Mouse (Mus musculus) ES-E14 (cell line): ENCODE measurements at regions not wholly inside any gene's neighbourhood (a gene's known extent, or its start where the extent isn't known, plus 50 kb on each side); places are given as distances from the start of the nearest gene placed in this dataset.

ENCODE experiments used
- CHD2 ChIP-seq: IDR thresholded peaks from 2 replicates; pipeline ENCODE4 v1.6.1; 2014; ENCODE audit warnings: mild to moderate bottlenecking, low read depth, low read length, inconsistent platforms
- HCFC1 ChIP-seq: IDR thresholded peaks from 2 replicates; pipeline ENCODE4 v1.6.1; 2012; ENCODE audit warnings: low read length, inconsistent platforms, borderline replicate concordance; ENCODE audit not compliant: insufficient read depth
- MAFK ChIP-seq: IDR thresholded peaks from 2 replicates; pipeline ENCODE4 v1.6.1; 2014; ENCODE audit warnings: mild to moderate bottlenecking, low read depth, low read length, inconsistent platforms; ENCODE audit not compliant: insufficient read depth
- ZC3H11A ChIP-seq: IDR thresholded peaks from 2 replicates; pipeline ENCODE4 v1.6.1; 2012; ENCODE audit warnings: low read depth, mild to moderate bottlenecking, inconsistent platforms, low read length, borderline replicate concordance
- ZNF384 ChIP-seq: IDR thresholded peaks from 2 replicates; pipeline ENCODE4 v1.6.1; 2012; ENCODE audit warnings: low read depth, low read length, inconsistent platforms

DNA sequence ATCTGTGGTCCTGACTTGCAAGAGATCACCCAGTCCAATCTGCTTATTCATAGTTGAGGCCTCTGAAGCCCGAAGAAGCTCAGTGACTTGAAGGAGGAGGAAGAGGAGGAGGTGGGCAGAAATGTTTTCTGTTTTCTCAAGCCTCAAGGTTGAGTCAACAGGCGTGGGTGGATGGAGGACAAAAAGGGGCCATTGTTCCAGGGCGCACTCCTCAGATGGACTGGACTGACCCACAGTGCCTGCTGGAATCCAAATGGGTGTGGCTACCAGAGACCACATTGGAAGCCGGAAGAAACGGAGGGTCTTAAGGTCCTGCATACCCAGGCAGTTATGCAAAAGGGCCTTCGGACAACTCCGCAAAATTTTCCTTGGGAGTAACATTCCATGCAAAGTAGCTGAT lies 75.6 kb upstream of the Barx2 start:
- TF ChIP-seq ZNF384 = no peak
- TF ChIP-seq MAFK = no peak
- no peak for TF ChIP-seq ZC3H11A
- TF ChIP-seq CHD2 = no peak
- TF ChIP-seq HCFC1 = no peak
